Mouse (Mus musculus) MEL (cell line): ENCODE results near the gene Dnaja3.
A peak's percentile ranks its signal among the peaks of the same experiment; 100 is the strongest.

Experiments
- POLR2A ChIP-seq, 2 experiments: IDR thresholded peaks; 2 replicates each; pipeline ENCODE4 v1.6.1; 2011 to 2012; ENCODE audit warnings: low read length in 2 of 2, mild to moderate bottlenecking in 2 of 2, control low read depth in 1 of 2, improper control_type of control experiment in 1 of 2, low read depth in 1 of 2, moderate library complexity in 1 of 2; ENCODE audit not compliant: control insufficient read depth in 1 of 2, insufficient read depth in 1 of 2, poor library complexity in 1 of 2
- USF1 ChIP-seq: IDR thresholded peaks from 2 replicates; pipeline ENCODE4 v1.6.1; 2014; ENCODE audit warnings: low read depth, mild to moderate bottlenecking, inconsistent platforms, low read length, improper control_type of control experiment, moderate library complexity

DNA sequence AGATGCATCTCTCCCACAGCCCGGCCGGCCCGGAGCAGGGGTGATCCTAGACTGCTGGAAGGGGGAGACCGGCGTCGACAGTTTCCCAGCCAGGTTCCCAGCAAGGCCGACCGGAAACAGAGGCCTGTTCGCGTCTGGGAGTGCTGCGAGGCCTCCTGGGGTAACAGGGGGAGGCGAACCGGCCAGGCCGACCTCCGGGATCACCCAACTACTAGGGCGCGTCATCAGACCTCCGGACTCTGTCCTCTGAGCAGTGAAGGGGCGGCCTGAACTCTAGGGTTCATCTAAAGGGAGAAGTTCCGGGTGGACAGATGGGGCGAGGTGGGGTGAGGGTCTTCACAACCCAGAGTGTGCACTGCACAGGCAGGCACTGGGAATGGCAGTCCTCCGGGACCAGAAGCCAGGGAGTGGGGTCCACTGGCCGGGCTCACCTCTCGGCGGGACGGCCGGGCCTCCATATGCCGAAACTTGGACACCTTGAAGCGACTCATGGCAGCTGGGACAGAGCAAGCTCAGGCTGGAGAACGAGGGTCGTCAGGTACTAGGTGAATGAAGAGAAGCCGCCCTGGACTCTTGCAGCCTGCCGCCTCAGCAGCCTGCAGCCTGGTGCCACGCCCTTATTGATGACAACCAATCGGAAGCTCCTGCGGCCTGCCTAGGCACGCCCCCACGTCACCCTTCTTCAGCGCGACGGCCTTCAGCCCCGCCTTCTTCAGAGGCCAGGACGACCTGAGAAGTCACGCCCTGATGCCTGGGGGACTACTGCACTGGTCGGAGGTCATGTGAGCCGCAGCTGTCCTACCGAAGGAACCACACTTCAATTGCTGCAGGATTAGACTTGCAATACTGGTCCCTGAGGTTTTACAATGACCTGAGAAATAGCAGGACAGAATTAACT lies 39.6 kb downstream of the Dnaja3 start, which contains the start of gene Coro7:
- TF ChIP-seq POLR2A (IDR thresholded peaks at IDR 0.05; ENCODE audit: control insufficient read depth in 1 of 2, insufficient read depth in 1 of 2, low read depth in 1 of 2, low read length in 2 of 2, poor library complexity in 1 of 2) (peak; percentile 46 to 88; a peak in 2 of 4 replicates), USF1 (peak; percentile 85)
